Mouse (Mus musculus) ES-Bruce4 (cell line): Measurements from ENCODE around the gene Zfp316.

Experiments
- CTCF ChIP-seq: IDR thresholded peaks from one replicate; pipeline ENCODE4 v1.8.1; 2011; ENCODE audit warnings: low read depth, low read length
- EP300 ChIP-seq: IDR thresholded peaks from 2 replicates; pipeline ENCODE4 v1.6.1; 2011; ENCODE audit warnings: low read depth, low read length; ENCODE audit not compliant: insufficient read depth

GRCm38 (mm10) chr5:143253881-143254486 is 15.8 kb downstream of the Zfp316 start:
- TF ChIP-seq CTCF (no peak), EP300 (no peak)
